Mouse (Mus musculus) C2C12 (cell line): ENCODE results near the gene Mybph. TPM values are rescaled to one million over a fixed set of nuclear protein-coding genes. Genes with fewer than 3 reads are reported as not detected.

Experiments
- H3K27me3 ChIP-seq: one replicate; pipeline ENCODE4 v1.6.1; 2011; ENCODE audit not compliant: control insufficient read depth, insufficient read depth, insufficient read length
- H3K36me3 ChIP-seq: one replicate; pipeline ENCODE4 v1.6.1; 2011; ENCODE audit not compliant: control insufficient read depth, insufficient read depth
- H3K4me3 ChIP-seq: one replicate; pipeline ENCODE4 v1.5.1; 2011; ENCODE audit warnings: mild to moderate bottlenecking, control low read depth; ENCODE audit not compliant: poor library complexity, insufficient read depth, severe bottlenecking
- H3K79me2 ChIP-seq: one replicate; pipeline ENCODE4 v1.6.1; 2011; ENCODE audit not compliant: control insufficient read depth, insufficient read depth
- H3K79me3 ChIP-seq: one replicate; pipeline ENCODE4 v1.6.1; 2011; ENCODE audit warnings: low read depth, control low read depth
- H3ac ChIP-seq: one replicate; pipeline ENCODE3; 2011; ENCODE audit warnings: low read depth; ENCODE audit not compliant: control insufficient read depth, insufficient read length
- CEBPB ChIP-seq: IDR thresholded peaks from one replicate; pipeline ENCODE4 v1.6.1; 2011; ENCODE audit warnings: low read depth, mild to moderate bottlenecking, control low read depth, moderate library complexity
- CTCF ChIP-seq: IDR thresholded peaks from one replicate; pipeline ENCODE4 v1.5.1; 2011; ENCODE audit not compliant: control insufficient read depth, insufficient read depth, insufficient read length
- FOSL1 ChIP-seq: IDR thresholded peaks from one replicate; pipeline ENCODE4 v1.8.0; 2011; ENCODE audit warnings: mild to moderate bottlenecking, low read length; ENCODE audit not compliant: poor library complexity, insufficient read depth, severe bottlenecking
- MAX ChIP-seq: IDR thresholded peaks from one replicate; pipeline ENCODE4 v1.6.1; 2011; ENCODE audit warnings: mild to moderate bottlenecking, control low read depth
- MYOD1 ChIP-seq: IDR thresholded peaks from one replicate; pipeline ENCODE4 v1.6.1; 2011; ENCODE audit warnings: low read depth; ENCODE audit not compliant: control insufficient read depth, insufficient read length
- MYOG ChIP-seq: IDR thresholded peaks from one replicate; pipeline ENCODE4 v1.6.1; 2011; ENCODE audit not compliant: control insufficient read depth, insufficient read length; ENCODE audit errors: extremely low read depth
- USF1 ChIP-seq: IDR thresholded peaks from one replicate; pipeline ENCODE4 v1.6.1; 2011; ENCODE audit warnings: low read depth, mild to moderate bottlenecking, control low read depth, moderate library complexity
- polyA plus RNA-seq: library from polyadenylated mRNA; unstranded; fragments of >200 nt; fragmentation: generic; extraction: Trizol; gene quantifications from one replicate; pipeline ENCODE4 v1.2.1, GENCODE M21; 2012; ENCODE audit warnings: missing spikeins

The Mybph gene
- polyA plus RNA-seq, 1 experiment, result 1.4 TPM

DNA sequence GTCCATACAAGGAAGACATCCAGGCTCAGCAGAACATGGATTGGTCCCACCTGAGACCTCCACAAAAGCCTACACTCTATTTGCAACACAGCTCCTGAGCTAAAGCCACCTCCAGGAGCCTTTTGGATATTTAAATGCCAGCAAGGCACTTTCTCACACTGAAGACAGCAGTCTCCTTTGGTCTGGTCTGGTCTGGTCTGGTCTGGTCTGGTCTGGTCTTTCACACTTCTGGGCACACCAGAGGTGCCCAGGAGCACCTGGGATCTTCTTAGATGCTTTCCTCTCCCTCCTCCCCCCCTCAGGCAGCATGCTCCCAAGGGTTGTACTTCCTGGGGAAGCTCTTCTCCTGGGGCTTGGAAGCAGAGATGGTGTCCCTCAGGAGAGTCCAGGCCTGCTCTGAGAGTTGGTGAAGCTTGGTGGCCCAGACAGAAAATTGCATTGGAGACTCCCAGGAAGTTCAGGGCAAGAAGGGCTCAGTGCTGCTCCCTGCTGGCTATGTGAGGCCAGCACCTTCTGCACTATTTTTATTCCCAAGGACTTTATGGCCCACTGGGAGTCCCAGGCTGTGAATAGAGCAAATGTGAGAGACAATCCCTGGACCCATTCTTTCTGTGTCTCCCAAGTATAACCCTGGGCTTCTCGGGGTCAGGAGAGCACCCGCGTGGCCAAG, 8.6 kb downstream of the Mybph start:
- peaks cover 7% of the 10 kb centered on the region for H3K27me3 ChIP-seq
- no peaks in the 10 kb centered on the region for H3K79me3 ChIP-seq
- TF ChIP-seq CTCF (peak; percentile 58), MYOG (no peak), USF1 (no peak), CEBPB (no peak), MYOD1 (no peak), FOSL1 (no peak), MAX (no peak)
- H3ac ChIP-seq, result no peak overlapping the region
- H3K4me3 ChIP-seq, result no peak overlapping the region
- no peaks in the 10 kb centered on the region for H3K79me2 ChIP-seq
- H3K36me3 ChIP-seq, result no peaks in the 10 kb centered on the region

- Histone ChIP-seq H3K27me3 (peaks cover 7% of the 10 kb centered on the region), H3K79me3 (no peaks in the 10 kb centered on the region), H3K79me2 (no peaks in the 10 kb centered on the region), H3K36me3 (no peaks in the 10 kb centered on the region), H3K4me3 (no peak overlapping the region), H3ac (no peak overlapping the region)
- TF ChIP-seq CEBPB (no peak), MYOG (no peak), FOSL1 (no peak), MAX (no peak), MYOD1 (no peak), CTCF (no peak), USF1 (no peak)
Observed at GRCm38 (mm10) chr1:134204230-134204629, 11.0 kb downstream of the Mybph start.

GRCm38 (mm10) chr1:134205296-134206018, 12.2 kb downstream of the Mybph start:
- TF ChIP-seq MYOG, result no peak
- TF ChIP-seq USF1, result no peak
- Histone ChIP-seq H3ac (no peak overlapping the region), H3K4me3 (no peak overlapping the region)

DNA sequence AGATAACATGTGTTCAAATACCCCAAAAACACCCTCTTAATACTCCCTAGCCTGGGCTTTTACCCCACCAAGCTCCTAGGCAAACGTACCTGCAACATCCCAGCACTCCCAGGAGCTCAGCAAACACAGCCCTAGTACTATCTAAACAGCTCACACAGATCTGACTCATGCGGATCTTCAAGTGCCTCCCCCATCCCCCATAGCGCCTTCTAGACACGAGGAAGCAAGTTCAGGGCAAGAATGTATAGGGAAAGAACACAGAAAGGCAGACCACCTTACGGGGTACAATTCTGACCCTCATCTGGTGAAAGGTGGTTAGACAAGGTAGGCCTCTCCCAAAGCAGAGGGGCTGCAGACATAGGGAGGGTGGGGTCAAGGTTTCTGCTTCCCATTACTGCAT, 12.8 kb downstream of the Mybph start:
- no peak for TF ChIP-seq FOSL1
- H3K27me3 ChIP-seq, result no peaks in the 10 kb centered on the region
- no peaks in the 10 kb centered on the region for H3K79me3 ChIP-seq

More at GRCm38 (mm10) chr1:134205296-134206018, 12.2 kb downstream of the Mybph start:
- H3K36me3 ChIP-seq, result no peaks in the 10 kb centered on the region
- peaks cover 4% of the 10 kb centered on the region for H3K27me3 ChIP-seq
- no peaks in the 10 kb centered on the region for H3K79me2 ChIP-seq
- no peaks in the 10 kb centered on the region for H3K79me3 ChIP-seq

GRCm38 (mm10) chr1:134210179-134210755, 17.0 kb downstream of the Mybph start:
- Histone ChIP-seq H3K79me3 (no peaks in the 10 kb centered on the region), H3K4me3 (no peak overlapping the region), H3K36me3 (no peaks in the 10 kb centered on the region), H3K79me2 (no peaks in the 10 kb centered on the region), H3K27me3 (peaks cover 4% of the 10 kb centered on the region), H3ac (no peak overlapping the region)
- TF ChIP-seq USF1, result no peak
- TF ChIP-seq MYOG, result no peak
- TF ChIP-seq CEBPB, result no peak
- TF ChIP-seq FOSL1, result no peak
- TF ChIP-seq MAX, result no peak
- TF ChIP-seq MYOD1, result no peak
- TF ChIP-seq CTCF, result no peak

More for the DNA sequence above, 12.8 kb downstream of the Mybph start:
- Histone ChIP-seq H3K79me2 (no peaks in the 10 kb centered on the region), H3ac (no peak overlapping the region), H3K4me3 (no peak overlapping the region), H3K36me3 (no peaks in the 10 kb centered on the region)

GRCm38 (mm10) chr1:134211043-134211442, 17.8 kb downstream of the Mybph start:
- H3K79me2 ChIP-seq, result no peaks in the 10 kb centered on the region
- no peaks in the 10 kb centered on the region for H3K36me3 ChIP-seq
- no peak overlapping the region for H3ac ChIP-seq
- H3K27me3 ChIP-seq, result peaks cover 4% of the 10 kb centered on the region
- H3K79me3 ChIP-seq, result no peaks in the 10 kb centered on the region
- H3K4me3 ChIP-seq, result no peak overlapping the region
- TF ChIP-seq CTCF (no peak), CEBPB (no peak), MYOD1 (no peak), MAX (no peak), FOSL1 (no peak), MYOG (no peak), USF1 (no peak)
